Mouse (Mus musculus): ENCODE results near the gene Ppm1h. TPM values are rescaled to one million over a fixed set of nuclear protein-coding genes. Genes with fewer than 3 reads are reported as not detected.

Ppm1h gene
- total RNA-seq, 2 experiments from 2014 or later: 68.7 to 70.3 TPM

- no peak for DNase-seq (ENCODE audit: low spot score in 2 of 2)
These were observed 209.1 kb downstream of the Ppm1h start for GRCm38 (mm10) chr10:122887528-122888183.

GRCm38 (mm10) chr10:122890682-122891350 lies 212.3 kb downstream of the Ppm1h start:
- no peak for DNase-seq (ENCODE audit: low spot score in 2 of 2)

- no peak for DNase-seq (ENCODE audit: low spot score in 2 of 2)
These were observed 212.9 kb downstream of the Ppm1h start for GRCm38 (mm10) chr10:122891461-122891860.

- DNase-seq (ENCODE audit: low spot score in 2 of 2): no peak
These were observed 216.1 kb downstream of the Ppm1h start for GRCm38 (mm10) chr10:122894555-122895069.

- DNase-seq (ENCODE audit: low spot score in 2 of 2): peak in 1 of 2 experiments; percentile 54
These were observed 216.7 kb downstream of the Ppm1h start for GRCm38 (mm10) chr10:122895121-122895770.

GRCm38 (mm10) chr10:122899971-122900370 lies 221.4 kb downstream of the Ppm1h start:
- no peak for DNase-seq (ENCODE audit: low spot score in 2 of 2)

- DNase-seq (ENCODE audit: low spot score in 2 of 2): no peak
These were observed 221.9 kb downstream of the Ppm1h start for GRCm38 (mm10) chr10:122900466-122900865.

GRCm38 (mm10) chr10:122901379-122901778 lies 222.8 kb downstream of the Ppm1h start:
- DNase-seq (ENCODE audit: low spot score in 2 of 2): no peak

- DNase-seq (ENCODE audit: low spot score in 2 of 2): no peak
These were observed 231.0 kb downstream of the Ppm1h start for GRCm38 (mm10) chr10:122909406-122910032.

- DNase-seq (ENCODE audit: low spot score in 2 of 2): no peak
These were observed 232.2 kb downstream of the Ppm1h start for GRCm38 (mm10) chr10:122910798-122911225.

GRCm38 (mm10) chr10:122911668-122912067 lies 233.1 kb downstream of the Ppm1h start:
- DNase-seq (ENCODE audit: low spot score in 2 of 2): peak in 1 of 2 experiments; percentile 39

- no peak for DNase-seq (ENCODE audit: low spot score in 2 of 2)
These were observed 233.6 kb downstream of the Ppm1h start for GRCm38 (mm10) chr10:122912086-122912690.

- DNase-seq (ENCODE audit: low spot score in 2 of 2): peak; percentile 77 to 79
These were observed 234.3 kb downstream of the Ppm1h start for GRCm38 (mm10) chr10:122912701-122913368.

GRCm38 (mm10) chr10:122913393-122913792 lies 234.8 kb downstream of the Ppm1h start:
- no peak for DNase-seq (ENCODE audit: low spot score in 2 of 2)

- no peak for DNase-seq (ENCODE audit: low spot score in 2 of 2)
These were observed 237.3 kb downstream of the Ppm1h start for GRCm38 (mm10) chr10:122915905-122916304.

GRCm38 (mm10) chr10:122917648-122918324 lies 239.2 kb downstream of the Ppm1h start:
- no peak for DNase-seq (ENCODE audit: low spot score in 2 of 2)

GRCm38 (mm10) chr10:122918325-122918694 lies 239.7 kb downstream of the Ppm1h start:
- DNase-seq (ENCODE audit: low spot score in 2 of 2): no peak

- DNase-seq (ENCODE audit: low spot score in 2 of 2): no peak
These were observed 240.2 kb downstream of the Ppm1h start for GRCm38 (mm10) chr10:122918754-122919153.

GRCm38 (mm10) chr10:122919416-122919815 lies 240.9 kb downstream of the Ppm1h start:
- DNase-seq (ENCODE audit: low spot score in 2 of 2): no peak

GRCm38 (mm10) chr10:122920218-122920795 lies 241.7 kb downstream of the Ppm1h start:
- DNase-seq (ENCODE audit: low spot score in 2 of 2): no peak
